Mouse (Mus musculus) testis, adult 2 months (tissue): ENCODE results near the gene Myh9. TPM values are rescaled to one million over a fixed set of nuclear protein-coding genes. Genes with fewer than 3 reads are reported as not detected.
"Not testable (repeated sequence)": the region's sequence is repeated elsewhere in the genome, so short reads cannot be mapped to it uniquely, and the experiment has no call there.

Experiments
- H3K27ac ChIP-seq: fragments of 200-500 bp; 2 replicates; pipeline ENCODE4 v1.5.1; 2012; ENCODE audit warnings: low read depth, low read length; ENCODE audit not compliant: control insufficient read depth, insufficient read depth
- H3K27me3 ChIP-seq: fragments of 200-500 bp; 2 replicates; pipeline ENCODE4 v1.6.1; 2012; ENCODE audit warnings: mild to moderate bottlenecking, low read length, moderate library complexity; ENCODE audit not compliant: control insufficient read depth, insufficient read depth
- H3K36me3 ChIP-seq: fragments of 200-500 bp; 2 replicates; pipeline ENCODE4 v1.6.1; 2012; ENCODE audit warnings: mild to moderate bottlenecking, low read length; ENCODE audit not compliant: control insufficient read depth, insufficient read depth
- H3K4me1 ChIP-seq: fragments of 200-500 bp; 2 replicates; pipeline ENCODE4 v1.6.1; 2012; ENCODE audit warnings: low read length; ENCODE audit not compliant: control insufficient read depth, insufficient read depth
- H3K4me3 ChIP-seq: fragments of 200-500 bp; 2 replicates; pipeline ENCODE4 v1.5.1; 2012; ENCODE audit warnings: low read depth, mild to moderate bottlenecking, low read length, moderate library complexity, mixed read lengths; ENCODE audit not compliant: control insufficient read depth
- CTCF ChIP-seq: fragments of 200-500 bp; IDR thresholded peaks from 2 replicates; pipeline ENCODE4 v1.5.1; 2012; ENCODE audit warnings: low read depth, mild to moderate bottlenecking, inconsistent platforms, low read length, moderate library complexity; ENCODE audit not compliant: control insufficient read depth, insufficient read depth, insufficient replicate concordance
- POLR2A ChIP-seq: fragments of 200-500 bp; IDR thresholded peaks from 2 replicates; pipeline ENCODE4 v1.6.1; 2012; ENCODE audit warnings: low read depth, mild to moderate bottlenecking, inconsistent platforms, low read length, moderate library complexity; ENCODE audit not compliant: control insufficient read depth
- polyA plus RNA-seq: library from polyadenylated mRNA; depleted of rRNA; stranded (reverse); fragments of >200 nt; gene quantifications from 2 replicates; pipeline ENCODE4 v1.2.3, GENCODE M21; 2012

Myh9 gene
- polyA plus RNA-seq, 1 experiment, result 4.5 TPM

GRCm38 (mm10) chr15:77877209-77877608, 35.2 kb upstream of the Myh9 start:
- Histone ChIP-seq H3K27me3 (no peaks in the 10 kb centered on the region), H3K4me3 (no peak overlapping the region), H3K36me3 (no peaks in the 10 kb centered on the region), H3K27ac (no peak overlapping the region), H3K4me1 (no peaks in the 10 kb centered on the region)
- TF ChIP-seq POLR2A (no peak), CTCF (no peak)

- no peak for TF ChIP-seq CTCF
- TF ChIP-seq POLR2A, result no peak
- Histone ChIP-seq H3K27ac (no peak overlapping the region), H3K27me3 (no peaks in the 10 kb centered on the region), H3K4me1 (no peaks in the 10 kb centered on the region), H3K36me3 (no peaks in the 10 kb centered on the region), H3K4me3 (no peak overlapping the region)
Measured at GRCm38 (mm10) chr15:77876716-77877115, 34.7 kb upstream of the Myh9 start.

- no peak for TF ChIP-seq POLR2A
- no peak for TF ChIP-seq CTCF
- Histone ChIP-seq H3K27me3 (no peaks in the 10 kb centered on the region), H3K4me3 (no peak overlapping the region), H3K27ac (no peak overlapping the region), H3K36me3 (no peaks in the 10 kb centered on the region), H3K4me1 (no peaks in the 10 kb centered on the region)
Measured at GRCm38 (mm10) chr15:77875953-77876352, 34.0 kb upstream of the Myh9 start.

GRCm38 (mm10) chr15:77874807-77875206, 32.8 kb upstream of the Myh9 start:
- TF ChIP-seq CTCF, result no peak
- TF ChIP-seq POLR2A, result no peak
- Histone ChIP-seq H3K4me1 (no peaks in the 10 kb centered on the region), H3K27me3 (no peaks in the 10 kb centered on the region), H3K27ac (no peak overlapping the region), H3K36me3 (no peaks in the 10 kb centered on the region), H3K4me3 (no peak overlapping the region)

- Histone ChIP-seq H3K27ac (no peak overlapping the region), H3K4me1 (no peaks in the 10 kb centered on the region), H3K36me3 (no peaks in the 10 kb centered on the region), H3K27me3 (no peaks in the 10 kb centered on the region), H3K4me3 (no peak overlapping the region)
- TF ChIP-seq POLR2A, result no peak
- no peak for TF ChIP-seq CTCF
Measured at GRCm38 (mm10) chr15:77874310-77874709, 32.3 kb upstream of the Myh9 start.

- Histone ChIP-seq H3K4me1 (no peaks in the 10 kb centered on the region), H3K4me3 (no peak overlapping the region), H3K27me3 (no peaks in the 10 kb centered on the region), H3K27ac (no peak overlapping the region), H3K36me3 (no peaks in the 10 kb centered on the region)
- TF ChIP-seq CTCF, result no peak
Measured at GRCm38 (mm10) chr15:77873564-77873963, 31.6 kb upstream of the Myh9 start.

- no peak for TF ChIP-seq POLR2A
- TF ChIP-seq CTCF, result no peak
- Histone ChIP-seq H3K4me1 (no peaks in the 10 kb centered on the region), H3K27ac (no peak overlapping the region), H3K4me3 (no peak overlapping the region), H3K36me3 (no peaks in the 10 kb centered on the region), H3K27me3 (no peaks in the 10 kb centered on the region)
Measured at GRCm38 (mm10) chr15:77872996-77873395, 31.0 kb upstream of the Myh9 start.

- Histone ChIP-seq H3K27ac (no peak overlapping the region), H3K36me3 (no peaks in the 10 kb centered on the region), H3K27me3 (no peaks in the 10 kb centered on the region), H3K4me1 (no peaks in the 10 kb centered on the region), H3K4me3 (no peak overlapping the region)
- TF ChIP-seq POLR2A, result no peak
- TF ChIP-seq CTCF, result no peak
Measured at GRCm38 (mm10) chr15:77868340-77868739, 26.4 kb upstream of the Myh9 start.

- not testable (repeated sequence) for H3K27me3 ChIP-seq, H3K36me3 ChIP-seq, H3K4me1 ChIP-seq, H3K4me3 ChIP-seq, H3K27ac ChIP-seq
Measured at GRCm38 (mm10) chr15:77867231-77867968, 25.4 kb upstream of the Myh9 start.
